Mouse (Mus musculus) embryo, embryonic 11 days (tissue): ENCODE results near the gene Cnnm2.

Experiments
- DNase-seq: peaks from one replicate; pipeline ENCODE4 v3.0.0-alpha.2; 2015

Cnnm2 gene

DNA sequence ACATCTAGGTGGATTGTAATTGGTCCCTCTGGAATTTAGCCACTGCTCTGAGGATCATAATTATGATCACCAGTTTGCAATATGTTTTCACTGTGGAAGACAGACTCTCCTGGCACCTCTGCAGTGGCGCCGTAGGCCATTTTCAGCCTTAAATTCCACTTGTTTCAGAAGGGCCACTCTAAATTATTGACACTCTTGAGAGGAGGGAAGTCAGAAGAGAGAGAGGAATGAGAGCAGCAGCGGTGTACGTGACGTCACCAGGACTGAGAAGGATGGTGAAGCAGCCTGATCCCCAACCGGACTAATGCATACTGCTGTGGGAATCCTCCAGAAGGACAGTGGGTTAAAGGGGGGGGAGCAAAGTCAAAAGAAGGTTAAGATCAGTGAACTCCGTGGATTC is 40.1 kb downstream of the Cnnm2 start:
- no peak for DNase-seq

GRCm38 (mm10) chr19:46802306-46802705 is 40.9 kb downstream of the Cnnm2 start:
- no peak for DNase-seq

DNA sequence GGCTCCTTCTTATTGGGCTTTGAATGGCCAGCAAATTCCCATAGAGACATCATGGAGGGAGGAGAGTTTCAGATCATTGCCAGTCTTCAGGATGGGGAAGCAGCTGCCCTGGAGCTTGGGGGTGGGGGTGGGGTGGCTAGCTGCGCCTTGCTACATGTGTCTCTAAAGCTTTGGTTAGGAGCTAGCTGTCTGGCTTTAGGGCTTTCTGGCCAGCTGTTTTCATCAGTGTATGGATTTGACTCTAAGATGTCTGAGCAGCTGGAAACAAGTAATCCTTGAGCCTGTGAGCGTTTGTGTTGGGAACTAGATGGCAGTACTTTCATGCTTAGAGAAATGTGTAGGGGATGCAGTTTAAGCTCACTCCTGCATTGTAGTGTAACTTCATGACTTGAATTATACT is 42.3 kb downstream of the Cnnm2 start:
- no peak for DNase-seq

- no peak for DNase-seq
Observed at GRCm38 (mm10) chr19:46804751-46805150, 43.4 kb downstream of the Cnnm2 start.

DNA sequence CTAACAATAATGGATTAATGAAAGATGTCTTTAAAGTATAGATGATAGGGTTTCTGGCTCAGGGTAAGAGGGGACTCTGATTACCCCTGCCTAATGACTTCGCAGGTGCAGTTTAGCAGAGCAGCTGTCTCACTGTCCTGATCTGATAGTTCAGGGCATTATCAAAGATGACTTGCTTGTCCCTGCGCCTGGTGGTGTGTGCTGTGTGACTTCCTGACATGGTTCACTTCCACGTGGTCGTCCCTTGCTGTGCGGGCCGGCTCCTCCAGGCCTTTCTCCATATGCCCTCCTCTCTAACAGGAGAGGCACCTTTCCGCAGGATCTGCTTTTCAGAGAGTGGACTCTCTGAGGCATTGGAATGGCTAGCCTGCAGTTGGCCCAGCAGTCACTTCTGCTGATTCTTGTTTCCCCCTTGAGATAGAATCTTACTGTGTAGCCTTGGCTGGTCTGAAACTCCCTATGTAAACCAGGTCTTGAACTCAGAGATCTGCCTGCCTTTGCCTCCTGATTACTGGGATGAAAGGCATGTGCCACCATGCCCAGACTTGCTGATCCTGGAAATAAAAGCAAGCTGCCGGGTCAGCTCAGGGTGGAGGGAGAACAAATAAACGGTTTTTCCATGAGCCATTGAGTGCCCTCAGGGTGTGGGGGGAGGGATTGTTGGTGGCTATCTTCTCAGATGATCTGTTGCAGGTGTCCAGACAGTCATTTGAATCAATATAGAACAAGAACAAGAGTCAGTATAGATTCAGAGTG is 44.7 kb downstream of the Cnnm2 start:
- DNase-seq = no peak

- DNase-seq = no peak
Observed at GRCm38 (mm10) chr19:46808261-46808660, 46.9 kb downstream of the Cnnm2 start.

GRCm38 (mm10) chr19:46809031-46809430 is 47.6 kb downstream of the Cnnm2 start:
- DNase-seq = no peak

- no peak for DNase-seq
Observed at GRCm38 (mm10) chr19:46819276-46819675, 57.9 kb downstream of the Cnnm2 start.

DNA sequence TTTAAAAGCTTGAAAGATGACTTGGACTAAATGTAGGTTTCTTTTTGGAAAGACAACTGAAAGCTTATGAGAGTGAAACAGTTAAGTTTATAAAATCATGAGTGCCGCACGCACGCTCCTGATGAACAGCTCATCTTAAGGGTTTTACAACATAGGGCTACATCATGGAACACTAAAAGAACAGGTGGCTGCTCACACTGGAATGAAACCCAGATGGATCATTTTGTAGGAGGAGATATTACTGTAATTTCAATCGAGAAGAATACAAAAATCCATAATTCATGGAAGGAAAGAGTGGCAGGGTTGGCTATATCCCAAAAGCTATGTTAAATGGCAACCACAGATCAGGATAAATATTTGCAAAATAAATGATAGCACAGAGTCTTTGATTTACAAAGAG is 61.1 kb downstream of the Cnnm2 start:
- no peak for DNase-seq

GRCm38 (mm10) chr19:46823759-46824158 is 62.4 kb downstream of the Cnnm2 start:
- no peak for DNase-seq

DNA sequence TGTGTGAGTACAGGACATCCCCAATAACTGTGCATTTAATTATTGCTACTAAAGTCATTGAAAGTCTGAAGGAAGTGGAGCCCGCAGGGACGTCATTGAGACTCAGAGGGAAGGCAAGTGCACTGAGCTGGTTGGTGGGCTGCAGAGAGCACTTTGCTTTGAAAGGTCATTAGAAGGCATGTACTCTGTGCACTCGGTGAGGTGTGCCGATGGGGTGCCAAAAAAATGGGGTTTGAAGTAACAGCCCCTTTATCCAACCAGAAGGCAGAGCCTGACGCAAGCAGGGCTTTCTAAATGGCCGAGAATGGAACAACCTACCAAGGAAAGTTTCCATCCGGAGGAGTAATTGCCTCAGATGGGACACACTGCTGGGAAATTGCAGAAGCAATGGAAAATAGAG is 63.5 kb downstream of the Cnnm2 start:
- DNase-seq = no peak

- no peak for DNase-seq
Observed at GRCm38 (mm10) chr19:46827654-46828165, 66.3 kb downstream of the Cnnm2 start.

DNA sequence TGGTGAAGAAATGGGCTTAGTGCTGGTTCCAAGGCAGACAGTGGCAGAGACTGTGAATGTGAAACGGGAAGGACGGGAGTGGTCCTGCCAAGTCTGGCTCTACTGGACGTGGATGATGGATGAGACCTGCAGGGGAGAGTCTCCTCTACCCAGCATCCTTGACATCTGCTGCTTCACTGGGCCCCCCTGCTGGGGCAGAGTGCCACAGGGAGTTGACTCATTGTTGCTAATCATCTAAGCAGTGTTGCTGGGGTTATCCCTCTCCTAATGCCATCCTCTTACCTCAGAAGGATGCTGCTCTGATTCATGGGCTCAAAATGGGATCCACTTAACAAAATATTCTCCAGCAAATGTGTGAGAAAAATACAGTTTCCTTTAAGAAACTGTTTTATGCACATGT is 67.6 kb downstream of the Cnnm2 start:
- DNase-seq = no peak

GRCm38 (mm10) chr19:46831381-46831780 is 70.0 kb downstream of the Cnnm2 start:
- no peak for DNase-seq

GRCm38 (mm10) chr19:46834301-46834700 is 72.9 kb downstream of the Cnnm2 start:
- no peak for DNase-seq

DNA sequence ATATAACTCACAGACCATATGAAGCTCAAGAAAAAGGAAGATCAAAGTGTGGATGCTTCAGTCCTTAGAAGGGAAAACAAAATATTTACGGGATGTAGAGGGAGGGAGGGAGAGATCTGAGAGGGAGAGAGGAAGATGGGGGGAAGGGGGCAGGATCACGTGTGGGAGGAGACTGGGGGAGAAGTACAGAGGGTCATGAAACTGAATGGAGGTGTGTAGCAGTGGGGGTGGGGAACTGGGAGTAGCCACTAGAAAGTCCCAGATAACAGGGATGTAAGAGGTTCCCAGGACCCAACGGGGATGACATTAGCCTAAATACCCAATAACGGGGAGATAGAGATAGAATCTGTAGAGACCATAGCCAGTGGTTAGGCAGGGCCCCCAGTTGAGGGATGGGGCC is 73.9 kb downstream of the Cnnm2 start:
- no peak for DNase-seq

- no peak for DNase-seq
Observed at GRCm38 (mm10) chr19:46836085-46836484, 74.7 kb downstream of the Cnnm2 start.

- DNase-seq = no peak
Observed at GRCm38 (mm10) chr19:46837290-46838079, 76.1 kb downstream of the Cnnm2 start.

DNA sequence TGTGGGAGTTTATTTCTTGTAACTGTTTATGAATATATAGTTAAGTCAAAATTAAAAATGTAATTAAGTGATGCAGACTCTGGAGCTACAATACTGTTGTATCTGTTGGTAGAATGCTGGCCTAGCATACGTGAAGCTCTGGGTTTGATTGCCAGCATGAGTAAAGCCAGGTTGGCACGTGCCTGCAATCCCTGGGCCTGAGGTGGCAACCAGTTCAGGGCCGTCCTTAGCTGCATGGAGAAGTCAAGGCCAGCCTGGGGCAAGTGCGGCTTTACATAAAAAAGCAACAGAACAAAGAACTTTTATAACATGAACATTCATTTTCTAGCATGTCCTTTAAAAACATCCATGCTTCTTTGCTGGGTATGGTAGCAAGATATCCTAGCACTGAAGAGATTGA is 79.6 kb downstream of the Cnnm2 start:
- DNase-seq = no peak

GRCm38 (mm10) chr19:46843030-46843429 is 81.6 kb downstream of the Cnnm2 start:
- DNase-seq = no peak

- no peak for DNase-seq
Observed at GRCm38 (mm10) chr19:46846056-46846455, 84.7 kb downstream of the Cnnm2 start.

GRCm38 (mm10) chr19:46846459-46846858 is 85.1 kb downstream of the Cnnm2 start:
- DNase-seq = no peak

GRCm38 (mm10) chr19:46848381-46849268 is 87.2 kb downstream of the Cnnm2 start:
- no peak for DNase-seq
